Mouse (Mus musculus) adrenal gland, postnatal 4 days (tissue): ENCODE data around the gene Gramd4. TPM values are rescaled to one million over a fixed set of nuclear protein-coding genes. Genes with fewer than 3 reads are reported as not detected.

Experiments used
- DNase-seq, 2 experiments: peaks; one replicate each; pipeline ENCODE4 v3.0.0; 2021 to 2022; ENCODE audit warnings: low spot score in 2 of 2, mixed read lengths in 2 of 2
- total RNA-seq, 2 experiments: library from RNA; stranded (reverse); gene quantifications; 2 replicates each; pipeline ENCODE4 v1.2.3; 2021

The Gramd4 gene
- total RNA-seq, 2 experiments from 2014 or later = 22.9 to 23.1 TPM

DNA sequence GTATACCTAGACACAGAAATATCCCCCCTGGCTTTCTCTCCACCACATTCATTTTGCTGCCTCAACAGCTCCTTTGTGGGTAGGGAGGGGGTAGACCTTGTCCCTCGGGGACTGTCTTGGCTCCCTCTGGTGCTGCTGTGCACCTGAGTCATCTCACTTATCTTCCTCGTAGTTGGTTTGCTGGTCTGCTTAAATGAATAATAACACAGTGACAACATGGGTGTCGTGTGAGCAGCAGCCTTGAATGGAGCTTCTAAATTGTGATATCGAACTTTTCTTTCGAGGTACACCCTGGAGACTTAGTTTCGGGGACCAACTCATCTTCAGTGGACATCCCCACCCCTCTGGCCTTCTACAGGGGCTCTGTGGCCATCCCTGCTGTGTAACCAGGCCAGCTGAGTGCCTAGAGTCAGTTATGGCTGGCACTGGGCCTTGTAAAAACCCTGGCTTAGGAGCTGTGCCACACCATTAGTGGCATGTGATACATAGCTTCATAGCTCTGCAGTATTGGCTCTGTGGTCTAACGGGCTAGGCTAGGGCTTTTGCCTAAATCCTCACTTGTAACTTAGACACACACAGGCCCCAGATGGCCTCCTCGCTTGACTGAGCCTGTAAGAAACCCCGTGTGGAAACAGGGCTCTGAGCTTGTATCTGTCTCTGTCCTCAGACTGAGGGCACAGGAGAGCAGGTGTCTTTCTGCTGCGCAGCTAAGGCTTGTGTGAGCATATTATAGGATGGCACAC is 53.0 kb downstream of the Gramd4 start:
- DNase-seq = no peak

DNA sequence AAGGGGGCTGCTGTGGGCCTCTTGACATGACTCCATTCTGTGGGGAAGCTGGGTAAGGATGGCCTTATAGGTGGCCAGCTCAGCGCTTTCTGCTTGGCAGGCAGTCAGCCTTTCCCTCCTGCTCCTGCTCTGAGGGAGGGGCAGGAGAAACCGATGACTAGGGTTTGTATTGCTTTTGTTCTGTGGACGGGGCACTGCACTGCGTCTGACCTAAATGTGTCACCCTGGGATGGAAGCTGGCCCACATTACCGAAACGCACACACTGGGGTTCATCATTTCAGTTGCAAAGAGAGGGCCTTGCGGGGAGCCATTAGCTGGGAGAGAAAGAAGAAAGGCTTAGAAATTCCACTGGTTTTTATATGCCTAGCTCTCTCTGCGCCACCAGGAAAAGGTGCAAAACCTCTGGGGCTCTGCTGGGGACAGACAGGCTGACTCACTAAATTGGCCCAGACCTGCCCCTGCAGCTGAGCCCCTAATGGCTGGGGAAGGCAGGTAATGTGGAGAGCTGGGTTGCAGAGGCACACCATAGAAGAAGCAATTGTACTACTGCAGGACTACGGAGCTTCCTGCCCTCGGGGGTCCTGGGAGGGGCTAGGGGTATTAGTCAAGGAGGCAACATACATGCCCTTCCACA is 55.3 kb downstream of the Gramd4 start:
- DNase-seq = no peak

DNA sequence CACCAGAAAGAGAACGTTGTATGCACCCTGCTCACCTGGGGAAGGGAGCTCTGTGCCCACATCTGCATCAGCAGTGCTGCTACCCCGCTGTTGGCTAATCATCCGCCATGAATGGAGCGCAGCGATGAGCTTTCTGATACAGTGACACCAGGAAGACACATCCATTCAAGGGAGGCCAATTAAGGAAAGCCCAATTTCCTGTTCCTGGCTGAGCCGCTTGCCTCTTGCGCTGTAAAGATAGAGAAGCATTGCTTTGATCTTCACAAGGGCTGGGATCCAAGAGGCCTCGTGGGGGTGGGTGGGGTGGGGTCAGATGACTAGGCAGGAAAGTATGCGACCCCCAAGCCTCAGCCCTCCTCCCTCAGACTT is 55.8 kb downstream of the Gramd4 start:
- DNase-seq = no peak

DNA sequence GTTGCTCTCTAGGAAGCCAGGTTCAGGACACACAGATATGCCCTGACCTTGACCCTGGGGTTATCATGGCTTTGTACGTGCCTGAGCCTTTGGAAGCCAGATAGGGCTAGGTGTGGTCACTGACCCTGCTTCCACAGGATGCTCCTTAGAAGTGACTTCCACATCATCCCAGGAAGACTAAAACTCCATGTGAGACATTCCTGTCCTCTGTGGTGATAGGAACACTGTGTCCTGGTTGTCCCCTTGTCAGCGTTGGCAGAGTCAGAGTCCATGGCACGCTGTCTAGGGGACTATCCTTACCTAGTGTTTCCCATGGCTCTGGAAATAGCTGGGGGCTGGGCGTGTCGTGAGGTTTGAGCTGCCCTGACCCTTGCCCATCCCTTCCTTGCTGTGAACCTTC is 58.9 kb downstream of the Gramd4 start:
- DNase-seq = no peak

DNA sequence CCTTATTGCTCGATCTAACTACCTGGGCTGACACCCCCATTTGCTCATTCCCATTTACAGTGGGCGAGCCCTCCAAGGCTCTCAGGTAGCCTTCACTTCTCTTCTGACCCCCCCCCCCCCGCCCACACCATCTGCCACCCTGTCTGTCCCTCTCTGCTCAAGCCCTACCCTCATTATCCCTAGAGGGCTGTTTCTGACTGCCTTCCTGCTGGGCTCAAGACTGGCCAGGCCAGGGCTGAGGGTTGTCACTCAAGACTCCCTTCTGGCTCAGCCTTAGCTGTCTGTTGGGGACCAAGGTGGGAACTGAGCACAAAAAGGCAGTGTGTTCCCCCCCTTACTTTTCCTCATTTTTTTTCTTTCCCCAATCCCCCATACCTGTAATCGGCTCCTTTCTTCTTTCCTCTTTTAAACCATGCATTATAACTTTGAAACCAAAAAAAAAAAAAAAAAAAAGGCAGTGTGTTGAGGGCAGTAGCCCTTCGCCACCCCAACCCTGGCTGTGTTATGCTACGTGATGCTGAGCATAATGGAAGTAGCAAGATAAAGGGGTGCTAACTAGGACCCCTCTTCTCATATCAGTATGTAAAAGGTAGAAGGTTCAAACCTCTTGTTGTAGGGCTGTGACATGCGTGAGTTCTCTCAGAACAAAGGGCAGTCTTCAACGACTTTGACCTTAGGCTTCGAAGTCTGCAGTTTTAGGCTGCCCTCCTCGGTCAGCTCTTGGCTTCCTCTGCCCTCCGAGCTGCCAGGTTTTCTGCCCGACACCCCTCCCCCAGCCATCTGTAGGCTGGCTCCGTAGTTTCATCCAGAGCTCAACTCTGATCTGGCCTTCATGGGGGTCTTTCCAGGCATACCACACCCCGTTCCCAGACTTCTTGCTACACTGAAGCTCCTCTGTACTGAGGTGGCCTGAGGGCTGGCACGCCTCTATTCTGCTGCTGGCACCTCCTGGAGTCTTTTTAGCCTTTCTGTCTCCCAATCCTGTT is 59.9 kb downstream of the Gramd4 start:
- no peak for DNase-seq

DNA sequence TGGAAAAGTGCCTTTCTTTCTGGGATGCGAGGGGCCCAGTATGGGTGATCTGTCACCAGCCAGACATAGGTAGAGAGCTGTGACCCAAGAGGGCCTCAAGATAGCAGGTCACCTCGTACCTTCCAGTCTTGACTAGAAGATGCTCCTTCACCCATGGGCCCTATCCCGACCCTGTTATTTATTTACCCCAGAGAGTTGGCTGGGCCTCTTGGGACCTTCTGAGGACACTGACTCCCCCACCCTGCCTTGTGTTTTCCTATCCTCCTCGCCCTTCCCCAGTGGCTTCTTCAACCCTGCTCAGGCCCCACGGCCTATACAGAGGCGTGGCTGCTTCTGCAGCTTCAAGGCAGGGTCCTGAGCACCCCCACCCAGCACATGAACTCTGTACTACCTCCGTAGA is 61.7 kb downstream of the Gramd4 start:
- no peak for DNase-seq

DNA sequence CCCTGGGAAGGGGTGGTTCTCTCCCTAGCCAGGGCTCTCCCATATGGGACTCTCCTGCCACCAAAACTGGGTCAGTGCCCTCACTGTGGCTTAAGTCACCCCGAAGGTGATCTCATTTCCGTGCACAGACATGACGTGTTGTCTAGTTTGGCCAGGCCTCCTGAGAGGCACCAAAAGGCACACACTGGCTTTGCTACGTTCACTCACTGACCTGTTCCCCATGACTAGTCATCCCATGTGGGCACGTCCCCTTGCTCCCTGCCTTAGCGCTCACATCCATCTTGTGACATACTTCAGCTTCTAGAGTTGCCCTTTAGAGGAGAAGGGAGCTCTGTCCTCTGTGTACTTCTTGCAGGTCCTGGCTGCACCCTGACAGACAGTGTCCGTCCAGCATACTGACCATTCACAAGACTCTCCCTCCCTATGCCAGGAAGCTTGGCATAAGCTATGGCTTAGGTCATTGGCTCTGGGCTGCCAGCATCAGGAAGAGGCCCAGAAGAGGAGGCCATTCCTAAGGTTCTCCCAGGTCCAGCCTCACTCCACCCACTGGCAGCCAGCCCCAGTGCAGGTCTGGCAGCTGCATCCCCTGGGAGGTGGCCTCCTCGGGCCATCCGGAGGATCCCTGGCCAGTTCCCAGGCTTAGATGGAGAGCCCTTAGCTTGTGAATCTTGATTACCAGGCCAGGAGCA is 64.9 kb downstream of the Gramd4 start:
- DNase-seq = no peak

DNA sequence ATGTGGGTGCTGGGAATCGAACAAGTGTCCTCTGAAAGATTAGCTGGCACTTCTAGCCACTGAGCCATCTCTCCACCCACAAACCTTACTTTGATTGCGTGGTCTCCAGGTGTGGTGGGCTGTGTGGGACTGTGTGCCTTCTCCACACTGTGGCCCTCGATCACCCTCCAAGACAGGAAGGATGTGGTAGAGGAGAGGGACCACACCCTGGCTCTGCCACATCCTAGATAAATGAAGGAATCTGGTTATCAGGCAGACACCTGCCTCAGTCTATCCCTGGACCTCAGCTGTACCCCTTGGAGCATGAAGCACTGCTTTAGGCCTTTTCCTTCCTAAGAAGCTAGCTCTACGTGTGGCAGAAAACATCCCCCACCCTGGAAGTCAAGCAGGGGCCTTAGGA is 65.9 kb downstream of the Gramd4 start:
- no peak for DNase-seq

DNA sequence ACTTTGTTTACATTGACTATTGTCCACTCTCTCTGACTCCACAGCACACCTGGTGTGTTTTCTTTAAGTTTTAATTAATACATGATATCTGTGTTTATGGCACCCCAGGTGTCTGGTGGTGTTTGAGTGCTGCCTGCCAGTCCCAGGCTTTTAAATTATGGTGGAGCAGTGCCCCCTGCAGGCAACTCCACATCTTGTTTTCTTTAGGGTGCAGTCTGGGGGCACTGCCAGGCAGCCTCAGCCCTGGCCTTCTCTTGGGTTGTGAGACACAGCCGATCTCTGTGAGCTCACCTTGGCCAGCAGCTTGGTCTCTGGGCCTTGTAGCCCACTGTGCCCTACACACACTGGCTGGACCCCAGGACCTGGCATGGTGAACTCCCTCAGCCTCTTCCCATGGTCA is 66.9 kb downstream of the Gramd4 start:
- DNase-seq = peak; percentile 50 to 63

DNA sequence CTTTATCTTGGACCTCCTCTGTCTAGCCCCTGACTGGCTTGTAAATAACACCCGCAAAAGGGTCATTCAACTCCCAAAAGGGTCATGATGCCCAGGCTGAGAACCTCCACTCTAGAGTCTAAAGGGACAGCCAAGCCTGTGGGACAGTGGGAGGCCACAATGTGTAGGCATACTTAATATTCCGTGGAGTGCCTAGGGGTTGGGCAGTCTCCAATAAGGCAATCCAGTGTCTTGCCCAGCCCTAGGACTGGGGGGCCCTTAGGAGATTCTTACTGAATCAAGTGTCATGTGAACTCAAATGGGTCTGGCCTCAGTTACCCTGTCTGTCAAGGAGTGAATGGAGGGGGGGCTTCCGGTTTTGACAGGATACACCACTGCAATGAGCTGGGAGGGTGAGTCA is 71.5 kb downstream of the Gramd4 start:
- DNase-seq = no peak

DNA sequence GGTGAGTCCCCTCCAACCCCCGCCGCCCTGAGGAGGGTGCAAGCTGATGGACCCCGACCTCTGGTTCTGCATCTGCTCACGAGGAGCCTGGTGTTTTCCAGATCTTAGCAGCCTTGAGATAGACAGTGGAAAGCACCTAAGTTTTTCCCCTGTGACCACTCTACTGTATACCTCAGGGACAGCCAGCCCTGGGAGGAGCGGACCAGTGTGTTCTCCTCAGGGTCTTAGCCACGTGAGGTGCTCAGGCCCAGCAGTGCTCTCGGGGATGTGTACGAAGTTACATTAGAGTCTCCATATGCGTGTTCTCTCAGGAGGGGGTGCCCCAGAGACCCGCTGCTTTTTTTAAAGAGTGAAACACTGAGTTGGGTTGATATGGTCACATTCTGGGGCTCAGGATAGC is 73.2 kb downstream of the Gramd4 start:
- no peak for DNase-seq

DNA sequence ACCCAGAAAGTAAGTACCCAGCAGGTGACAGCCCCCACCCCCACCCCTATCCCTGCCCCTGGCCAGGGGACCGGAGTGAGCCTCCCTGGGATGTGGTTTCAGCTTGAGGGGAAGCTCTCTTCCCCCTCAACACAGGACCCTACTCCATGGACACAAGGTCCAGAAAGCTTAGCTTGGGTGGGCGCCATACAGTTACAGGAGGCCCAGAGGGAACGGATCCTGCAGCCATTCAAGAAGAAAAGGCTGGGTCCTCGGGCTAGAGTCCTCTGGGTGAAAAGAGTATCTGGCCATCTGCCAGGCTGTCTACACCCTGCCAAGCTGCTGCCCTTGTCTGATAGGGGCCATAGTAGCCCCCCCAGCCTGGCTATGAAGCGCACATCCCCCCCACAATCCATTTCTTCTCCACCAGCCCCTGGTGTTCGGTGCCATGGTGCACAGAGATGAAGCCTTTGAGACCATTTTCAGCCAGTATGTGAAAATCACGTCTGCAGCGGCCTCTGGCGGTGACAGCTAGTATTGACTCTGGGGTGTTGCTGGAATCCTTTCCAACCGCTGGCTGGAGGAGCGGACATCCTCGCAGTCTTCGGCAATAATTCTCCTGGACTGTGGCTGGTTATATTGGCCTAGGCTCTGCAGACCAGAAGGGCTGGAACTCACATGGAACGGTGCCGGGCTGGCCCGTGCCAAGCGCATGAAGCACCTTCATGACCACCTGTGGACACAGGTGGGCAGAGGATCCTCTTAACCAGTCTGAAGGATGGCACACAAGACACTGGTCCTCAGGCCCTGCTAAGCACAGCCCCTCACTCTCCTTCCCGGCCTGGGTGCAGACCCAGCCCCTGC is 77.7 kb downstream of the Gramd4 start:
- peak; percentile 76 to 83 for DNase-seq

DNA sequence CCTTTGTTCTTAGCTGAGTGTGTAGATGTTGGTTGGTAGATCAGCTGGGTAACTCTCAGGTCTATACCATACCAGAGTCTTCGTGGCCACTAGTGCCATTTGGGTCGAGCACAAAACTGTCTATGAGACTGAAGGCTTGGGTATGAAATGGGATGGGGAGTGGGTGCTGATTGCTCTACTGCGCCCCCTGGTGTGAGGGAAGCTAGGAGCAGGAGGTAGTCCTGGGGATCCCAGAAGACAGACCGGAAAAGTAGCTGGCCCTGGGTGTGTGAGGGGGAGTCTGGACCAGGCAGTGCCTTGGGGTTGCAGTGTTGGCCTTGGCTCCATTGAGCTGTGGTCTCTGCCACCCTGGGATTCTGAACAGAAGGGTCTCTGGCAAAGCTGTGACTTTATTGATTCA is 80.1 kb downstream of the Gramd4 start:
- no peak for DNase-seq

DNA sequence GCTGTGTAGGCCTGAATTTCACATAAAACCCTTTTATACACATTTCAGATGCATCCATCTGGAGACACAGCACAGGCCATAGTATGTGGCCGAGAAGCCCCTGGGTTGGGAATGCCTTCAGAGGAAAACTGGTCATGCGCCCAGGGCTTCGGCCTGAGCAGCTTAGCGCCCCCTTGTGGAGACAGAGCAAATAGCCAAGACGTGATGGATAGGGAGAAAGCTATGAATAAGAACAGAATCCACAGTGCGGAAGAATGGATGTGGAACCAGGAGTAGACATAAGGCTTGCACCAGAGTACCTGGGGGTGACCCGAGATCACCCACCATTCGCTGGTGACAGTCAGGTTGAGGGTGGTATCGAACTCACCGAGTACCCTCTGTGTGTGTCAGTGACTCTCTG is 82.8 kb downstream of the Gramd4 start:
- DNase-seq = no peak

DNA sequence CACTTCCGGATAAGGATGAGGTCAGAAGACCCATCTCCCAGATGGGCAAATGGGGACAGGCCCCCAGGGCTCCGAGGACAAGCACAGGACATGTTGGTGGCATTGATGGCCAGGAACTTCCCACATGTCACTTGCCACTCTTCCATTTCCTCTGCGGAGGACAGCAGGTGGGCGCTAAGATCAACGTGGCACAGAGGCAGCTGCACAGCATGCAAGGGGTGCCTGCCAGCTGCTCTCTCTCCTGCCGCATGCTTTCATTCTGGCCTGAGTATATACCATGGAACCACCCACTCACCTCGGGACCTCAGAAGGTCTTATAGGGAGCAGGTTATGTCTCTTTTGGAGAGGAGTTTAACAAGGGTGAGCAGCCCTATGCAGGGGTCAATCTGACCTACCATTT is 87.1 kb downstream of the Gramd4 start:
- no peak for DNase-seq

DNA sequence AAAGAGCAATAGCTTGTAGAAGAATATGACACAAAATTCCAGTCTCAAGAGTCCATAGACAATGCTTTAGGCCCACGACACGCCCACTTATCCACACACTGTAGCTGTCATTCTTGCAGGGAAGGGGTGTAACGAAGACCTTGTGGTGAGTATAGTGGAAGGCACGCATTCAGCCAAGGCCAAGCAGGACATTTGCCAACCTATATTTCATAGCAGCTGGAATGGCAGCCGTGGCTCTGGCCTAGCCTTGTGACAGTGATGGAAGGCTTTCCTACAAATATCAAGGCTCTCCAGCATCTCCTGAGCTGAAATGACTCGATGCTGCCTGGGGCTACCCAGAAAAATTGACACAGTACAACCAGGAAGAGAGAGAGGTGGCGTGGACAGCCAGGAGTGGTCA is 87.6 kb downstream of the Gramd4 start:
- DNase-seq = no peak

DNA sequence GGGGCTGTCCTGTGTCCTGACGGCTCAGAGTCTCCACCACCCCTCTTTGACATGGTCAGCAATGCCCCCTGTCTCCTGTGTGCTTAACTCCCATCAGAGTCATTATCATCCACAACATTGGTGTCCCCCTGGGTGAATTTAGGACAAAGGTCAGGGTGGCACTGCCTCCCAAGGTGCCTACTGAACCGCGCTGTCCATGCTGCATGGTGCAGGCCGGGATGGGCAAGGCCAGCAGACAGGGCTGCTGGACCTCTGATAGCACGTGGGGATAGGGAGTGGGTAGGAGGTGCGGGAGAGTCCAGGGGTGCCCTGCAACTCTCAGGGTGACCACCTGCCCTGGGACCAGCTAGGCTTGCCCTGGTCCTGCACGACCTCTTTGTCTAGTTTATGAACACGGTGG is 89.4 kb downstream of the Gramd4 start:
- no peak for DNase-seq

DNA sequence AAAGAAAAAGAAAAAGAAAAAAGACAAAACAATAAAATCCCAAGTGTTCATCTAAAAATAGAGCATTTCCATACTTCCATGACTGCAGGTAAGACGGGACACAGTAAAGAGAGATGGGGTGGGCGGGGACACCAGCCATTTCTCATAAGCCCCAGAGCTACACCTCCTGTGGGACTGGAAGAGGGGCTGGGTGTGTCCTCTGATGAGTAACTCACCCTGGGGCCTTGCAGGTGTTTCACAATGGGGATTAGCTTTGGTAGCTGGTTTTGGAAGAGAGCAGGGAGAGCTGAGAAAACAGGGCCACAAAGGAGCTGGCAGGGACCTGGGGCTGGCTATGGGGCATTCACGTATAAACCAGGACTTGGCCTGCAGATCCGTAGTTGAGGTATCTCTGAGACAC is 93.1 kb downstream of the Gramd4 start:
- DNase-seq = no peak

DNA sequence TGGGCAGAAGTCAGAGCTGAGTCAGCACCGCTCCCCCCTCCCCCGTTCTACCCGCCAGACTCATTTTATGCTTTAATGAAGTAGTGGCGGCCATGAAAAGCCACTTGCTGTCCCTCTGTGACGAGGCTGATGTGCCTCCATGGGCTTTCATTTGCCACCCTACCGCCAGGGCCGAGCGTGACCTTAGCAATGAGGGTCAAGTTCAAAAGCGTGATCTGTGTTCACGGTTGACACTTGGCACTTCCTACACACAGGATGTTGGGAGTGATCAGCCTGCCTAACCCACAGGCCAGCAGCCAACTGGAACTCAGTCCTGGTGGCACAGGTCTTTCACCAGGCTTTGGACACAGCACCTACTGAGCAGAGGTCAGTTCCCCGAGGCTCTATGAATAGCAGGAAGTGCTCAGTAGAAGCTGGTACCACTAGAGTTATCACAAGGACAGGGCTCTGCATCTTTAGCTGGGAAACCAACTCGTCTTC is 96.0 kb downstream of the Gramd4 start:
- no peak for DNase-seq

DNA sequence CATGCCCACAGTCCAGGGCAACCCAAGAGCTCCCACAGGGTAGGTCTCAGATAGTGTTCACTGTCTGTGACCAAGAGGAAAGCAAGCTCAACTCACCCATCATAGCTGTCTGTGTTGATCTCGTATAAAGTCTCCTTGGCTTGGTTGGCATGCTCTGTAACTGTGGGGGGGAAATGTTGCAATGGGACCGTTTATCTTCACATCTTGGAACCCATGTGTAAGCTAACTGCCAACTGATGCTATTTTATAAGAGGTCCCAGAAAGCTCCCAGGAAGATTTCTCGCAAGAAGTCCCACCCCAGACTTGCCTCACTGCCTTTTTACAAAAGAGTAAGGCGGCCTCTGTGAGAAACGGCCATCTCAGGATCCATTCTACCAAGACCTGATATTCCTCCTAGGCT is 99.0 kb downstream of the Gramd4 start:
- no peak for DNase-seq
